Mouse (Mus musculus): Measurements from ENCODE around the gene Mylpf.

DNA sequence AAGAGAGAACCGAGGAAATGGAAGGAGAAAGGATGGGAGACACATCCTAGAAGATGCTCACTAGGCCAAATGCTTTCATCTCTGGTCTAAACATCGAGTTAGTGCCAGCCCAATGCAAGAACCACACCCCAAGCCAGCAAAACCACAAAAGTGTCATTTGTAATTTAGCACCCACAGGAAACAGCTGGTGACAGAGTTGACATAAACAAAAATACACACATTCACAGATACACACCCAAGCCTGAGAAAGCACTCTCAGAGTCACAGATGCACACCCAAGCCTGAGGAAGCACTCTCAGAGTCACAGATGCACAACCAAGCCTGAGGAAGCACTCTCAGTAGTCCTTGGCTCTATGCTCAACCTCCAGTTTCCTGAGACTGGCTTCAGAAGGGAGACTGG is 27.9 kb upstream of the Mylpf start:
- no peak for TF ChIP-seq POLR2A (IDR thresholded peaks at IDR 0.05; ENCODE audit: control insufficient read depth, extremely low read depth, insufficient read depth, low read length, poor library complexity)
- TF ChIP-seq CTCF (IDR thresholded peaks at IDR 0.05; ENCODE audit: borderline replicate concordance, control insufficient read depth, extremely low read depth, insufficient read depth, low read length, poor library complexity) = no peak

Measured in thymus, adult 2 months (tissue).